Mouse (Mus musculus) lung, postnatal 4 days (tissue): ENCODE results near the gene Ppp1r13b.

Experiments
- DNase-seq, 2 experiments: peaks; one replicate each; pipeline ENCODE4 v3.0.0; 2021

Ppp1r13b gene

DNA sequence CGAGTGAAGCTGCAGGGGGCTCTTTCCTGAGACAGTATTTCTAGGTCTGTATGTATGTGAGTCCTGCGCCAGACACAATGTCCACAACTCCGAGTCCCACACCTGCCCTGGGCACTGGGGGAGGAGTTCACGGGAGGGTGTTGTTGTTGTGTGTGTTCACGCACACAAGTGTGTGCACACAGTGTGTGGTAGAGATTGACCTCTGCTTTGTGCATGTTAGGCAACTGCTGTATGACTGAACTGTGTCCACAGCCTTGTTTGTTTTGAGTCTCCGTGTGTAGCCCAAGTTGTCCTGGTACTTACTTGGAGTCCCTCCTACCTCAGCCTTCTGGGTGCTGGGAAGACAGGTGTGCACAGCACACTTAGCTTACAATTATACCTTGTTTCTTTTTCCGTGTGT lies 117.3 kb downstream of the Ppp1r13b start:
- no peak for DNase-seq

GRCm38 (mm10) chr12:111790090-111790489 lies 117.8 kb downstream of the Ppp1r13b start:
- no peak for DNase-seq

- DNase-seq = no peak
Observed at GRCm38 (mm10) chr12:111787015-111787414, 120.9 kb downstream of the Ppp1r13b start.

GRCm38 (mm10) chr12:111785174-111785573 lies 122.7 kb downstream of the Ppp1r13b start:
- no peak for DNase-seq

- DNase-seq = no peak
Observed at GRCm38 (mm10) chr12:111779544-111779943, 128.4 kb downstream of the Ppp1r13b start.
